Mouse (Mus musculus): ENCODE measurements at regions not wholly inside any gene's neighbourhood (a gene's known extent, or its start where the extent isn't known, plus 50 kb on each side); places are given as distances from the start of the nearest gene placed in this dataset.

DNA sequence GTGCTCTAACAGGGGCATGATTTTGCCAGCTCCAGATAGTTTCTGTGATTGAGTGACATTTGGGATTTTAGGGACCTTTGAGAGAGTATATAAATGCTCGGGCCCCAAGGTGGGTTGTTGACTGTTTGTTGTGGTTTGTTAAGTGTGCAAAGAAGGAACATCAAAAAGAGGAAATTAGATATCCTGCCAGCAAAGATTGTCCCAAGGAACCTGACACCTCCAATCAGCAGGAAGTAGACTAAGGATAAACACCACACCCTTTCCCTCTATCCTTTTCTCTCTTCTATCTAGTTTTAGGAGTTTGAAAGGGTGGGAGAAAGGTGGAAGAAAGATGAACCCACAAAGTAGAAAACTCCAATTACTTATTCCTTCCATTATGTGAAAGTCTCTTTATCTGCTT, 103.9 kb upstream of the P2ry1 start:
- no peak for ATAC-seq (replicated peaks; ENCODE audit: low read depth, poor library complexity, severe bottlenecking)

DNA sequence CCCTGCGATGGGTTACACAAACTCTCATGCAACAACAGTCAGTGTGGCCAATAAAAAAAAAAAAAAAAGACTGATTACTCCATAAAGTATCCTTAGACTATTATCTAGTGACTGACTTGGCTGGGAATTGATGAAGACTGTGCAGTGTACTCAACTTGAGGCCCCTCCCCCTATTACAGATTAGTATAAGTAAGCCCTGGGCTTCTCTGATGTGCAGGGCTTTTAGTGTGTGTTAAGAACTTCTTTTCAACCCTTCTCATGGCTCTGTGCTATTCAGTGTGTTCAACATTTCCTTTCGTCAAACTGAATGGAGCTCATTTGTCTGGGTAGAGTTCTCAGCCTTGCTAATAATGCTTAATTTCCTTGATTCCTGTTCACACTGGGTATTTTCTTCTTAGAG, 101.0 kb upstream of the P2ry1 start:
- ATAC-seq (replicated peaks; ENCODE audit: low read depth, poor library complexity, severe bottlenecking) = no peak

DNA sequence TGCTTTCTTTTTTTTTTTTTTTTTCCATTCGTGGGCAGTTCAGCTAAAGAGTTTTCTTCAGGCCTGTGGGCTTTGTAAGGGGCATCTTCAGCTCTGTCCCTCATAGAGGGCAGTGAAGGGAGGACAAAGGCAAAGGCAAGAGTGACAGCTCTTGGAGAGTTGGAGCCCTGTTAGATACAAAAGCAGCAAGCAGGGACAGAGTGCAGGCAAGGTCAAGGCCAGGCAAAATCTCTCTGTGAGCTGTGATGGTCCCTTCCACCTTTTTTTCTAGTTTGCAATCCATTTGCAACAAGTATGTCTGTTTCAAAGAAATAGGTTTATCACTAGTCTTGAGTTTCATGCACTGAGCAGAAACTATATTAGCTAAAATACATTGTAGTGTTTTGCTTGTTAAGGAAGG, 86.2 kb upstream of the P2ry1 start:
- ATAC-seq (replicated peaks; ENCODE audit: low read depth, poor library complexity, severe bottlenecking) = no peak

DNA sequence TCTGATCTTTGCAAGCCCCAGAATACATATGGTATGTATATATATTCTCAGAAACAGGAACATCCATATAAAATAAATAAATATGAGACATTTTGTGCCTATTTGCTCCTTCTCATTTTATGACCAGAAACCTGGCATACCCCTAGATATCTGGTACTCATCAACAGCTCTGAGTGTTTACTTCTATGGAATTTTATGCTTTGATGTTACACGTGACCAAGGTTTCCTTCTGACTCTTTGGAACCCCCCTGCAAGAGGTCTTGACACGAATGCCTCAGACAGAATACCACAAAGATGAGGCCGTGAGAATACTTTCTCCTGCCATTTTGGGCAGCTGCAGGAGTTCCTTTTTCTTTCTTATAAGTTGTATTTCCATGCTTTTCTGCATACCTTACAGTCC, 85.3 kb upstream of the P2ry1 start:
- ATAC-seq (replicated peaks; ENCODE audit: low read depth, poor library complexity, severe bottlenecking) = no peak

DNA sequence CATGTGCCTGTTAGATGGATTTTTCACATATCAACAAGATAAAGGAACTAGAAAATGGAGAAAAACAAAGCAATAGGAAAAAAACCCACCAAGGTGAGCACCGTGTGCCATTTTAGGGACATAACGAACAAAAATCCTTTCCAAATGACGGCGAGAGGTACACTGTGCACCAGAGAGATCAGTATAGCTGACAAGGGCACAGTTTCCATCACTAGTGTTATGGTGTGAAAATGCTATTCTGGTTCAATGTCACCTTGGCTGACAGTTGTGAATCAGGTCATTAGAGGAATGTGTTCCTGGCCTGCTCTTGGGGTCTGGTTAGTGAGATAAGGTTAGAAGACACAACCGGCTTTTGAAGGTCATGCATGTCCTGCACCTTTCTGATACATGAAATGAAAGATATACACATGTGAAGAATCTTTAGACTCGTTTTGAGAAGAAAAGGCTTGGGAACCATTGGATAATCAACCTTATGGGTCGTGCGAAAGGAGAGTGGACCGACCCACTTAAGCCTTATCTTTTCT, 76.5 kb upstream of the P2ry1 start:
- ATAC-seq (replicated peaks; ENCODE audit: low read depth, poor library complexity, severe bottlenecking) = no peak

DNA sequence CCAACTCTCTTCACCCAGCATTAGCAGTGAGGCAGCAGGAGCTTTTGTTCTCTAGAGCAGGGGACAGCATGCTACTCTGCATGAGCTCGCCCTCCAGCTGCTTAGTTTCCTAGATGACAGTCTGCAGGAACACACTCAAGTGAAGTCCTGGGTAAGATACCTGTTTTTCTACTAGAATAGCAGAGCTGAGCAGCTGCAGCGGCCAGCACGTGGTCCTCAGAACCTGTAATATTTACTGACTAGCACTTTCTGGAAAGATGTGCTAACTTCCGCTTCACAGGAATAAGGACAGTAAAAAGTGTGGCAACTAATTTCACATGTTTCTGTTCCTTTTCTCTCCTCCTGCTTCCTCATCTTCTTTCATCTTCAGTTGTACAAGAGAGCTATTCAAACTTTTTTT, 73.7 kb upstream of the P2ry1 start:
- peak; percentile 79 for ATAC-seq (replicated peaks; ENCODE audit: low read depth, poor library complexity, severe bottlenecking)

DNA sequence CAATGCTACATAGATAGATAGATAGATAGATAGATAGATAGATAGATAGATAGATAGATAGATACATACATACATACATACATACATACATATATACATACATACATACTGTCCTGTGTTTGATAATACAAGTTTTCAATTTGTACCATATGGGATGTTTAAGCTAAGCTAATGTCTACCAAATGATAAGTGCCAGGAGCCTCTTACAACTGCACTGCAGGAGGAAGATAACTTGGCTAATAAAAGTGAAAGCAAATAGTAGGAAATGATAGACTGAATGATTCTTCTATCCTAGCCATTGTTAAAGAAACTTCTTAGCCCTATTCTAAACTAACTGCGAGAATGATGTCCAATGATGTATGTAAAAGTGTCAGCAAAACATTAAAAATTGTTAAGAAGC, 68.1 kb upstream of the P2ry1 start:
- ATAC-seq (replicated peaks; ENCODE audit: low read depth, poor library complexity, severe bottlenecking) = no peak

DNA sequence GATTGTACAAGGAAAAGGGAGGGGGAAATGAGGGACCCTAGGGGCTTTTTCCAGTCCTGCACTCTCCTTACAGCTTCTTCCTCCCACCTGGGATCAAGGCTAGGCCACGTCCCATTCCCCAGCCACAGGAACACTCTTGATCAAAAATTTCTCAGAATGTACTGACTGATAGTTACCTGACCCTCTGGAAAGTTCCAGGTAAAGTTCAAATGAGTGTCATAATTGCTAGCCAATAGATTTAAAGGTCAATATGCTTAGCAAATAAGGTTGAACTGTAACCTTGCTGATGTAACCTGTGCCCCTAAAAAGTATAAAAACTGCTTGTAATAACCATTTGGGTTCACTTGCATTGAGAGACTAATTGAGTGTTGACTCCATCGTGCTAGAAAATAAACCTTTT, 61.1 kb upstream of the P2ry1 start:
- ATAC-seq (replicated peaks; ENCODE audit: low read depth, poor library complexity, severe bottlenecking) = no peak

DNA sequence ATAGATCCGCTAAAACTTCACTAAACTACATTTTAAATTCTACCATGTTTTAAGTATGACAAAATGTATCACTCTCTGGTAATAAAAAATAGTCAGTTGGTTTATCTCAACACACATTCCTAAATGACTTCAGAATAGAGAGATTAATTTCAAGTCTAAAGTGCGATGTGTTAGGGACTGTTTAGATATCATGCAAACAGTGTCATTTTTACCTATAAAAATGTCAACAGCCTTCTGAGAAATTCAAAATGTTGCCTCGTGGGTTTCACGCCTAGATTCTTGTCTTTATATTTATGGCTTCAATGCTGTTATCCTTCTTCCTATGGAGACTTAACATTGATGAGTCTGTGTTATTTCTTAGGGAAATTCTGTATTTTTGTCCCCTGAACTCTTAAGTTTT, 53.7 kb upstream of the P2ry1 start:
- no peak for ATAC-seq (replicated peaks; ENCODE audit: low read depth, poor library complexity, severe bottlenecking)

Measured in common myeloid progenitor, adult 5-6 weeks (primary cell).